Mouse (Mus musculus) granulocyte monocyte progenitor cell, adult 5-6 weeks (primary cell): ENCODE data around the gene Gprc5b. TPM values are rescaled to one million over a fixed set of nuclear protein-coding genes. Genes with fewer than 3 reads are reported as not detected.
A peak's percentile ranks its signal among the peaks of the same experiment; 100 is the strongest.

ENCODE experiments used
- ATAC-seq: replicated peaks from 2 replicates; pipeline ENCODE4 v1.8.0; 2016; ENCODE audit warnings: mild to moderate bottlenecking, moderate TSS enrichment, inconsistent platforms; ENCODE audit not compliant: poor library complexity, severe bottlenecking
- total RNA-seq, 2 experiments: library from RNA; stranded (forward) in 1 of 2; stranded (reverse) in 1 of 2; fragments of 200-712, 200-1000 nt in 1 of 2; fragments of >200 nt in 1 of 2; fragmentation: Nextera tagmentation in 1 of 2; gene quantifications; 2 replicates each; pipeline ENCODE4 v1.2.3; 2014 to 2017

Gprc5b gene
- total RNA-seq, 2 experiments from 2014 or later: not detected

DNA sequence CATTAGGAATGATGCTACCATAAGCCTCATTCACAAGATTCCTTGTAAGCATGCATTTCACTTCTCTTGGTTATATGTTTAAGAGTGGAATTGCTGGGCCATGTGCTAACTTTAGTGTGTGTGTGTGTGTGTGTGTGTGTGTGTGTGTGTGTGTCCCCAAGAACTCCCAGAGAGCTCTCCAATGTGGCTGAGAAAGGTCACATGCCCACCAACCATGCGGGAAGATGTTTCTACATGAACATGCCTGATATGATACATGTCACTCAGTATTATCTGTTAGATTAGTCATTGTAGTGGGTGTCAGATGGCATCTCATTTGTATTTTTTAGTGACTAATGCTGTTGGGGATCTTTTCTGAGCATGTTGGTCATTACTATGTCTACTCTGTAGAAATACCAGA, 40.0 kb downstream of the Gprc5b start:
- ATAC-seq: no peak

DNA sequence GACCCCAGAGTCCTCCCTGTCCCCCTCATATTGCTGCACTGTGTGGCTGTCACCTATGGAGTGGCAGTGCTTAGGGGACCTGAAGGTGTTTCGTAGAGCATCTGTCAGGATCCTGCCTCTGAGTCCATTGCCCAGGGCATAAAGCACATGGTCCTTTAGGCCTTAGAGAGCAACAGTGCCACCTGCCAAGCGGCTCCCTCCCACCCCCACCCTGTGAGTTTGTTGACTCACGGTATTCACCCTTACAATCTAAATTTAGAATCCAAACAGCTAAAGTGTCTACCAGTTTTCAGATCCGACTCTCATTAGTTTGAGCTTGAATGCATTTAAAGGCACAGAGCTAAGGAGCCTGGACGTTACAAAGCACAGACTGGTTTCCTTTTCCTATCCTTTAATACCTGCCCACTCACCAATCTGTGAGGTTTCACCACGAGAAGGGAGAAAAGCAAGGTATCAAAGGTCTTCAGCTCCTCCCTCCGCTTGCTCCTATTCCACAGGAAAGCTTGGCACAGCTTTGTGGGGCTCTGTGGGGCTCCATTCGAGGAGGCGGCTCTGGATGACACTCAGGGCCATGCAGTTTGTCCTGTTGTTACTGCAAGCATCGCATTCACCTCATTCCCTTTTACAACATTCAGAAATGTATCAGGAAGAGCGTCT, 41.3 kb downstream of the Gprc5b start:
- no peak for ATAC-seq

DNA sequence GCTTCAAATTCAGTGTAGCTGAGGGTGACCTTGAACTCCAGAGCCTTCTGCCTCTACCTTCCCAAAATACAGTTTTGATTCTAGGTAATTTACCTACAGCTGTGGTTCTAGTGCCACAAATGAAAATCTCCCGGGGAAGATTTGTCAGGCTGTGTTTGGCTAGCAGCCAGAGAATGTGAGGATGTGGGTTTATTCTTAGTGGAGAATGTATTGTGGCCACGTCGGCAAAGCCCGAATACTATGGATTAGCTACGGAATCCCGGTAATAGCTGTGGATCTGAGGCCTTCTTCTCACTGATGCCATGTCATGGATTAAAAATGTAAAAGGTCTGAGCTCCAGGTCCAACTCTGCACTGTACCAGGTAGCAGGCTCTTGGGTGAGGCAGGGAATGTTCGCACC, 45.3 kb downstream of the Gprc5b start:
- no peak for ATAC-seq

DNA sequence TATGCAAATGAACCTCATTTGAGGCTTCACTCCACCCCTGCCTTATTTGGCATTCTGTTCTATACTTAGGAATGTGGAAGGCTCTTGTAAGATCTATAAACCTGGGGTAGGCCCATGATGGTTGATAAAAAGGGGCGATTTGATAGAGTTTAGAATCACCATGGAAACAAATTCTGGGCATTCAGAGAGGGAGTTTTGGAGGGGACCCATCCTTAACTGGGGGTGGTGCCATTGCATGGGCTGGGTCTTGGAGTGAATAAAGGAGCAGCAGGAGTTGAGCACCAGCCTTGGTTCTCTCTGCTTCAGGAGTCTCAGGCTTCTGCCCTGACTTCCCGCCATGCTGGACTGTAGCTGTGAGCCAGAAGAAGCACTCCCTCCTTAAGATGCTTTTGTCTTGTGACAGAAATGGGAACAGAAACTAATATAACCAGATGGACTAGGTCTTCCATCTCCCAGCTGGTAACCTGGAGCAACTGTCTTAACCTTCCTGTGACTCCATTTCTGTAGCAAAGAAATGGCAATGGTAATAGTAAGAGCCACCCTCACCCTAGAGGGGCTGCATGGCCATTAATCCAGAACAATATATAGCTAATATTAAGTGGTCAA, 46.2 kb downstream of the Gprc5b start:
- peak; percentile 73 for ATAC-seq

DNA sequence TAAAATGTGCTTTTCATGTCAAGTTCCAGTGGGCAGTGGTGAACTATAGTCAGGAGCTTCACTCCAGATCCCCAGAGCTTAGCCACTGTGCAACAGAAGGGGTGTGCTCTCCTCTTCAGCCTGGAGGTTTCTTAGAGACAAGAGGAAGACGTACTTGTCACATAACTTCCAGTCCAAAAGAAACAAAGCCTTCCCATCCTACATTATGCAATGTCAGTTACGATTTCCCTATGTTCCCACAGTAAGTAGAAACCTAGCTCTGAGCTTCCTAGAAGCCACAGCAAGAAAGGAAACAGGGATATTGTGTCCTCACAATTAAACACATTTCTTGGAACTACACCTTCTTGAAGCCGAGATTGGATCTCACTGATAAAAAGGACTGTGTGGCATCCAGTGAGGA, 47.8 kb downstream of the Gprc5b start:
- ATAC-seq: no peak

DNA sequence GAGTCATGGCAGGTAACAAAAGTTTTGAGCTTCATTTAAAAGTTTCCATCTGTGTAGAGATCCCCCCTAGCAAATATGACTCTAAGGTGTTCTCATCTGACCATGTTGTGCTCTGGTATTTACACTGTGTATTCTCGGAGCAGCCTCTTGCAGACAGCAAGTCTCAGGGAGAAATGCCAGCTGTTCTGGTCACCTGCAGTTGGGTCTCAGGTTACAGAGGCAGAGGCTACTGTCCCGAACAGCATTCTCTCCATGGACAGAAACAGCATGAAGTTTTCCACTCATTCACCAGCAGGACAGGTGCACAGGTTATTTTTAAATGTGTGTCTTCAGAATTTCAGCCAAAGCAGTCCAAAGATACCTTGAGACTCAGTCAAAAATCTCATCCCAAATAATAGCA, 50.1 kb downstream of the Gprc5b start:
- ATAC-seq: no peak

DNA sequence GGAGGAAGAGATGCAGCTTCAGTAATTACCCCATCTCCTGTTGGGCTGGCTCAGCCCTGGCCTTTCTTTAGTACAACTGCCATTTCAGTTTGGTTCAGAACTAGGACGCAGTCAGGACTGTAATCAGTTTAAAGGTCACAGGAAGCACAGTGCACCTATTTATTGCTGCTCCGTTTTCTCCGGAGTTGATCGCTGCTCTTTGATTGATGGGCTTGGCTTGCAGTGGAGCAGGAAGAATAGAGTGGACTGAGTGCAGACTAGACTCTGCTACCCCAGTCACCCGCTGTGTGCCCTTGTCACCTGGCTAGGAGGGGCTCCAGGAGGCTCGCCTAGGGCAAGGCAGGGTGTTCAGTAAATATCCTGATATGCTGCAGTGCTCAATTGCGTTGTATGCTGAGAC, 51.8 kb downstream of the Gprc5b start:
- no peak for ATAC-seq

DNA sequence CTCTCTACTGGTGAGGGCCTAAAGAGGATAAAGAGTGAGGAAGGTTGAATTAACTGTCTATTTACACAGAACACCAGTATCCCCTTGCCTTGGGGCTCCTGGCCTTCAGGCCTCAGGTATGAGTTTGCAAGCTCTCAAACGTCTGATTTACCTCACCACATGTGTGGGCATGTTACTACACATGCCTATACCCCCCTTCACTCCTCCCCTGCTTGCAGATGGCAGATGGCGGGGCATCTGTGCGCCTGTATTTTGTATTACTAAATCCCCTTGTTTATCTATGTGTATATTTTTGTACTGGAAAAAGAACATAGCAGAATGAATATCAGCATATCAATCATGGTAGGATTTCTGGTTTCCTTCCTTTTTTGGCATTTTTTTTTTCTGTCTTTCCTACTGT, 52.7 kb downstream of the Gprc5b start:
- no peak for ATAC-seq

DNA sequence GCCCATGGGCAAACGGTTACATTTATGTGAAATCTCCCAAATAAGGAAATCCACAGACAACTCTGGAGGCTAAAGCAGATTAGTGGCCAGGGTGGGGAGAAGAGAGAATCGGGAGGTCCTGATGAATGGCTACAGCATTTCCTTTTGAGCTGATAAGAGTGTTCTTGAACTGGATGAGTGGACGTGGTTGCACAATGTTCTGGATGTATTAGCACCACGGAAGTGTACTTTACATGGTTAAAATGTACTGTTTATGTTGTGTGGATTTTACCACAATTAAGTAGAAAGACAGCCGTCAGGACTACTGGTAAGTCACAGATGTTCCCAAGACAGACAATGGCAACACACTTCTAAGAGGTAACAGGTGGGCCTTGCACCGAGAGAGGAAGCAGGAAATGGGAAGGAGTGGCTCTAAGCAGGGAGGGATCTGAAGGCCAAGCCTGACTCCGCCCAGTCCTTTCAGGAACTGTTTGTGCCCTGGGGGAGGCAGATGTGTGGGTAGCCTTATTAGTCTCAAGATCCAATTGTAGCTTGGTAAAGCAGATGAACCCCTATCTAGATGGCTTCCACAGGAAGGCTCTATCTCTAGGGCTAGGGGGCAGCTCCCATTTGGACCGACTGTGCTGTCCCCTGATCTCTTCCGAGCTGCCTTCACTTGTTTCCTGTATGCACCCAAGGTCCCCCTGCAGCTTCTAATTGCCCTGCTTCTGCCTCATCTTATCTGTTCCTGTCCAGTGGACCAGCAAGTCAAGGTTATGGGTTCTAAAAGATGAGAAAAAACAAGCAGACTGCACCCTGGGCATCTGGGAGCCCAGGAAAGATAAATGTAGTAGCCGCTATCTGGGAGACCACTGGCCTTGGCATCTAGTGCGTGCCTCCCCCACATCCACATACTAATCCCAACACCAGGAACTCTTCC, 57.3 kb downstream of the Gprc5b start:
- peak; percentile 47 for ATAC-seq

DNA sequence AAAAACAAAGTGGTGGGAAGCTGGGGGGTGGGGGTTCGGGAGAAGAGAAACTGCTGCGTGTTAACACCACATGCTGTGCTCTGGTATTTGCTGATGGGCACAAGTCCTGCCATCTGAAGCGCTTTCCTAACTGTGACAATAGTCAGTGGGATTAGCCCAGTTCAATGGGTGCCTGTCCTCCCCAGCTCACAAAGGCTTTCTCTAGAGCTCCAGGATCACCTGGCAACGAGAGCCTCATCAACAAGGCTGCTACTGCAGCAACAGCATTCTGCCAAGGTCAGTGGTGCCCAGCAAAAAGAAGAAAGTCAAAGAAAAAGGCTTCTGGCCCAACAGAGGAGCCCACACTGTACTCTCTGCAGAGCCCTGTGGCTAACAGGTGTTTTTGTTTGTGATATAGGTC, 58.2 kb downstream of the Gprc5b start:
- ATAC-seq: no peak

DNA sequence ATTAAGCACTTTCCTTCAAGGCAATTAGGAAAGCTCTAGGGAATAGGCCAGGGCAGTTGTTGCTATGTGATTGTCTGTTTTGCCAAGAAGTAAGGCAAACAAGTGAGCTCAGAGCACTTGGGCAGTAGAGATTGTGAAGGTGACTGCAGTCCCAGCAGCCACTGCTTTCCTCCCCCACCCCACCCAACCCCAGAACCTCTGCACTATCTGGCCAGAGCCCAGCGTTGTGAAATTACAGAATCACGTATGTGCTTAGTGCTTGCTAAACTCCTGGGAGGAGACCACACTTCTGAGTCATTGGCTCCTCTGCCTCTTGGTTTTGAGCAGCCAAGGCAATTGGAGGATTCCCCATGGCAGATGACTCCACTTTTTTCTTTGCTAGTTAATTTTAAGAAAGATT, 59.7 kb downstream of the Gprc5b start:
- ATAC-seq: peak; percentile 94

DNA sequence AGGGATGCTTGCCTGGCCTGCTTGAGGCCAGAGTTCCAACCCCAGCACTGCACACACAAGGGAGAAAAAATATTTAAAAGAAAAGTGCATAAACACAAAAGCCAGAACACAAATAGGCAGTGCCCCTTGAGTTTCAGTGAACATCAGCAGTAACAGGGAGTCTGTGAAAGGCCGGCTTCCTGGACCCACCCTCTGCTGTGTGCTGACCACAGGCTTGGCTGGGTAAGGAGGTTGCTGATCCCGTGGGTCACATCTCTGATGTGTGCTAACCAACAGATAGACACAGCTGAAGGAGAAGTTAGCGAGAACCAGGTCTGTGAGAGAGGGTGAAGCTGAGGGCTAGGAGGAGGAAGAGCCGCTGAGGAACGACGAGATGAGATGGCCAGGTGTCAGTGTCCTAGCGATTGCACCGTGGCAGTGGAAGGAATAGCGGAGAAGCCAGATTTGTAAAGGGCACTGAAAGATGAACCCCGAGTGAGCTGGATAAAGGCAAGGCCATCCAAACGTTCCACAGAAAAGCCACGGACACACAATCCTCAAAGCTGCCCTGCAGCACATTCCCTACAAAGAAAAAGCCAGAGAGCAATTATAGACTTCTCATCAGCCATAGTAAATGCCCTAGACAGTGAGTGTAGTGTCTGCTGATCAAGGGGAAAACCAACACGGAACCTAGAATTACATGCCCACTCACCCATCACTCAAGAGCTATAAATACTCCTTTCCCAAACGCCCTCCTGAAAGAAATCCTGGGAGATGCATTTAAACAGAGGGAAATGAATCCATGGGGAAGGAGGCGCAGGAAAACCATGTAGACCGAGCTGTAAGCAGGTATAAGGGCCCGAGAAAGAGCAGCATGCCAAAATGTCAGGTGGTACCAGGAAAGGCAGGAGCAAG, 63.3 kb downstream of the Gprc5b start:
- ATAC-seq: no peak

DNA sequence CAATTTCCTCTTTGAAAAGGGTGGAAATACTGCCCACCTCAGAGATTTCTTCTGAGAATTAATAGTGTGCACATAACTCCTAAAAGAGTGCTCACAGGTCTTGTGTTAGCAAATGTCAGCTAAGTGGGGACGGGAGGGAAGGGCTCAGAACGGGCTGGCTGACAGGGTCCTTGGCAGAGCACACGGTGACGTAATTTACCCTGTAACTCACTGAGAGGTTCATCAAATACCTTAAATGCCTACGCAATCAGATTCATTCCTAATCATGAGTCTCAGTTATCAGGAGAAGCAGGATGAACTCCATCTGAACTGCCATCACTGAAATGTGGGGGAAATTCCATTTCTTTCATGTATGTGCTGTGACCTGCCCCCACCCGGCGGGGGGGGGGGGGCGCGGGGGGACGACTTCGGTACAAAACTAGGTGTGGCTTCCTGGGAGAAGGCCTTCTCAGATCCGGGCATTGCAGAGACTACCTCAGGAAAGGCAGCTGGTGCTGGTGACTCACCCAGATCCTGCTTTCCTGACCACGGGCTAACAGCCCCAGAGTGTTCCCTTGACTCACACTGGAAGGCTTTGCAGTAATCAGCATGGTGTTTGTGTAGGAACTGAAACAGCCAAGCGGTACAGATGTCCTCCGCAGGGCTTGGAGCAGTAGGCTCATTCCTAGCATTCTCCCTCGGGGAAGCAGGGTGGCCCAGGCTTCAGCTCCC, 65.3 kb downstream of the Gprc5b start:
- ATAC-seq: peak; percentile 83

DNA sequence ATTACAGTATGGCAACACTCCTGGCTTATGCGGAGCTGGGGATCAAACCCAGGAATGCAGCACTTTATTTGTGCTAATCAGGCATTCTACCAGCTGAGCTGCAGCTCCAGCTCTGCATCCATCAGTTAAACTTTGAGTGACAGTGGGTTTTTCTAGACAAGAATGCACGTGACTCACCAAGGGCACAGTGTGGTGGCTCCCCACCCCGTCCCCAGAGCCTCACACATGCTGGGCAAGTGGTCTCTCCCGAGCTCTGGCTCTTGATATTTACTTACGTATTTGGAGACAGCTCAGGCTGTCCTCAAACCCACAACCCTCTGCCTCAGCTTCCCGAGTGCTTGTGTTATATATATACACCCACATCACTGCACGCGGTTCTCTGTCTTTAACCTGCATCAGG, 66.1 kb downstream of the Gprc5b start:
- ATAC-seq: no peak

DNA sequence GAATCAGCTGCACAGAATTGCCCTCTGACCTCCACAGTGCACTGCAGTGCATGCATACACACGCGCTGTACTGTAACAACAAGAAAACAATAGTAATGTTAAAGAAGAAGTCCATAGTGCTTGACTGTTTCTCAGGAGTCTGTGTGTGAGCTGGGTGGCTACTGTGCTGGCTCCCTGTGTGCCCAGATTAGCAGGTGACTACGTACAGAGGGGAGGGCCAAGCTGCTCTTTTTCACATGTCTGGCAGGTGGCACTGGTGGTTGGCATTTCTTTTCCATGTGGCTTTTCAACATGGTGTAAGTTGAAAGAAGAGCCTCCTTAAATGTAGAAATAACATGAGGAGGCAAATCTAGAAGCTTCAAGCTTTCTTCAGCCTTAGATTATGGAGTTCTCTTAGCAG, 66.7 kb downstream of the Gprc5b start:
- ATAC-seq: no peak

DNA sequence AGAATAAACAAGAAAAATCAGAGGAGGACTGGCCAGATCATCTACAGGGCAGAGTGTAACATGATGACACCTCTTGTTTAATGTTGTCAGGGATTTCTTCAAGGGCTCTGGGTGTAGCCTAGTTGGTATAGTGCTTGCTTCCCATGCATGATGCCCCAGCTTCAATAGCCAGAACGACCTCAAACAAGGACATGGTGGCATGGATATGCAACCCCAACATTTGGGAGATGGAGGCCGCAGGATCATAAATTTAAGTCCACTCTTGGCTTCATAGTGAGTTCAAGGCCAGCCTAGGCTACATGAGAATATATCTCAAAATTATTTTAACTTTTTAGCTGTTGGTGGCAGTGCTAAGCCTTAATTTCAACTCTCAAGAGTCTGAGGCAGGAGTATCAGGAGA, 67.7 kb downstream of the Gprc5b start:
- ATAC-seq: no peak

DNA sequence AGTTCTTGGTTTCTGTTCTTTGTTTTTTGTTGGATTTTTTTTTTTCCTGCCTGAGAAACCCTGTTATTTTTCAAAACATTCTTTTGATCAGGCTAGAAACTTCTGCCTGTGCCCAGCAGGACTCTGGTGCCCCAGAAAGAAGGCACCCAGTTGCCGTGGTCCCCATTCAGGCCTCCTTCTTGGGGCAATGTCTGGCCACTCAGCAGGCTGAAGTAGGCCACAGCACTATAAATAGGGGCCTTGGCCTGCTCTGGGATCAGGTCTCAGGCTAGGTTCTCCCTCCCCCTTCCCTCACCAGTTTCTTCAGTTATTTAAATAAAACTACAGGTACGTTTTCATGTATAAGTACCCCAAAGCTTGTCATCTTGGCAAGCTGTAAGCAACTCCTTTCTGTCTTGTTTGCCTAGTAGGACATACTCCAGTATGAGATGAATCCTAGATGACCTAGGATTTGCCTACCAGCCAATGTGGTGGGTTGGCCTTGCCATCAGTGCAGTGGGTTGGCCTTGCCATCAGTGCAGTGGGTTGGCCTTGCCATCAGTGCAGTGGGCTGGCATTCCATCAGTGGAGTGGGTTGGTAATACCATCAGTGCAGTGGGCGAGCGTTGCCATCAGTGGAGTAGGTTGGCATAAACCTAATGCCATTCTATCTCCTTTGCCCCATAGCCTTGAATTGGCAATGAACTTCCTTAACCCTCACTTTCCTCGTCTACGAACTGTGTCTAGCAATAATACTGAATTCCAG, 68.3 kb downstream of the Gprc5b start:
- ATAC-seq: no peak

DNA sequence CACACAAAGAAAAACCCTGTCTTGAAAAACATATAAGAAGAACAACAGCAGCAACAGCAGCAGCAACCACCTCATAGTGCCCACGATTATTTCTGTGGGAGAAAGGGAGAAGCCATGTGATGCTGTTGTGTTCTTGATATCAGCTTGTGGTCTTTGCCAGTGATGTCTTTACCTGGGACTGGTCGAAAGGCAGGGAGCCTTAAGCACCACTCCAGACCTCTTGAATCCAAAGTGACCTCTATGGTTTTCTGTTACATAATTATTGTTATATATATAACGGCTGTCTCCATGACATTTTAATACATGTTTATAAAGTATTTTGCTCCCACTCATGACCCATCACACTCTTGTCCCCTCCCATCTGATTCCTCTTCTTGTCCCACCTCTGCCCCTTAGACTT, 69.5 kb downstream of the Gprc5b start:
- no peak for ATAC-seq
